In genomic region chr11:107865128-107865527, GRCm38 (mm10) we compare ENCODE assay signal across 8 mouse cellular contexts. TPM values are rescaled to one million over a fixed set of nuclear protein-coding genes. Genes with fewer than 3 reads are reported as not detected.
DNase-seq lines count a peak whose midpoint lies in the region; ATAC-seq and TF ChIP-seq lines count a peak whose summit lies in the region.

No protein-coding gene starts in this region.

- no peak for TF ChIP-seq POLR2A in heart, adult 2 months (IDR thresholded peaks at IDR 0.05; ENCODE audit: insufficient read depth, low read depth, low read length)
- TF ChIP-seq POLR2A in spleen, adult 2 months (IDR thresholded peaks at IDR 0.05; ENCODE audit: low read depth, low read length): no peak

- peak; percentile 80 for DNase-seq in ES-E14 (ENCODE audit: low read depth, low spot score)
- DNase-seq in adrenal gland, adult 18-20 months (ENCODE audit: low spot score in 2 of 2): peak; percentile 63 to 69
- peak; percentile 69 for DNase-seq in embryo, embryonic 10 days (ENCODE audit: low spot score)
- DNase-seq in heart, adult 2 months: peak; percentile 33 to 69
- peak; percentile 83 for DNase-seq in layer of hippocampus, adult 9-10 months (ENCODE audit: low spot score)
- peak; percentile 78 for DNase-seq in lung, postnatal 36 days
- DNase-seq in spleen, adult 2 months (ENCODE audit: low read depth in 1 of 2, low spot score in 2 of 2): peak in 1 of 2 experiments; percentile 28

- no peaks in the 10 kb centered on the region for H3K79me2 ChIP-seq in heart, adult 2 months (replicated peaks; ENCODE audit: control insufficient read depth, insufficient read depth, low read length)

- ATAC-seq in inflammation-experienced regulatory T-cells, adult 6 months: no peak

- in situ Hi-C loops in ES-E14 (cut with MboI; ENCODE audit: low sequenced_read_pairs in 2 of 2, unreplicated experiment in 2 of 2): loop anchor here in 1 of 2 experiments (25.0 kb wide), 1 partner anchor 522 kb away; no protein-coding TSS in a partner anchor

- H3K36me3 ChIP-seq in ES-E14 (ENCODE audit: control insufficient read depth, insufficient read depth, low read length, poor library complexity, severe bottlenecking): no peaks in the 10 kb centered on the region
- no peaks in the 10 kb centered on the region for H3K36me3 ChIP-seq in heart, adult 2 months (ENCODE audit: control insufficient read depth, insufficient read depth, low read length)
- H3K36me3 ChIP-seq in spleen, adult 2 months (ENCODE audit: control insufficient read depth, insufficient read depth, low read length): no peaks in the 10 kb centered on the region

- no peaks in the 10 kb centered on the region; the same call in 1 of the 2 replicates for H3K27me3 ChIP-seq in heart, adult 2 months (ENCODE audit: control insufficient read depth, insufficient read depth, low read length)
- no peaks in the 10 kb centered on the region for H3K27me3 ChIP-seq in spleen, adult 2 months (ENCODE audit: control insufficient read depth, insufficient read depth, low read length)

- intact Hi-C loops in heart, adult 2 months (cut with DNase I): loop anchor here (10.0 kb wide), 1 partner anchor 510 kb away; no protein-coding TSS in a partner anchor

- peaks cover 0 to 2% of the 10 kb centered on the region in 2 experiments; a peak in 1 of 4 replicates for H3K4me1 ChIP-seq in ES-E14 (ENCODE audit: control insufficient read depth in 2 of 2, insufficient read depth in 2 of 2, low read length in 2 of 2, poor library complexity in 1 of 2)
- no peaks in the 10 kb centered on the region for H3K4me1 ChIP-seq in heart, adult 2 months (ENCODE audit: control insufficient read depth, insufficient read depth, low read length)
- H3K4me1 ChIP-seq in spleen, adult 2 months (ENCODE audit: control insufficient read depth, insufficient read depth, insufficient read length): no peaks in the 10 kb centered on the region

- H3K4me3 ChIP-seq in ES-E14 (ENCODE audit: insufficient read depth in 1 of 2, low read depth in 1 of 2, low read length in 2 of 2, poor library complexity in 1 of 2, severe bottlenecking in 1 of 2): no peak overlapping the region
- H3K4me3 ChIP-seq in heart, adult 2 months: no peak overlapping the region
- H3K4me3 ChIP-seq in spleen, adult 2 months (ENCODE audit: extremely low read depth, insufficient read depth, insufficient read length): no peak overlapping the region

- 8% methylated on average over 7 of the region's 7 CpGs for WGBS in heart, adult 2 months
- WGBS in spleen, adult 2 months: 9% methylated on average over 7 of the region's 7 CpGs

- no peak overlapping the region for H3K27ac ChIP-seq in ES-E14 (ENCODE audit: insufficient read depth, low read depth, low read length, poor library complexity, severe bottlenecking)
- no peak overlapping the region for H3K27ac ChIP-seq in heart, adult 2 months
- no peak overlapping the region for H3K27ac ChIP-seq in spleen, adult 2 months (ENCODE audit: insufficient read depth, low read length)

- no peaks in the 10 kb centered on the region for H3K9me3 ChIP-seq in ES-E14 (ENCODE audit: control insufficient read depth, insufficient read depth, low read depth, low read length)

- peak; percentile 82 for TF ChIP-seq CTCF in heart, adult 2 months (IDR thresholded peaks at IDR 0.05)
- TF ChIP-seq CTCF in spleen, adult 2 months (IDR thresholded peaks at IDR 0.05; ENCODE audit: extremely low read depth, insufficient read depth, insufficient read length, insufficient replicate concordance): peak; percentile 39; the same call in 1 of the 2 replicates

- H3K9ac ChIP-seq in ES-E14 (ENCODE audit: insufficient read depth, low read depth, low read length, poor library complexity, severe bottlenecking): no peak overlapping the region
- no peak overlapping the region for H3K9ac ChIP-seq in heart, adult 2 months (ENCODE audit: low read depth, low read length)

- TF ChIP-seq EP300 in heart, adult 2 months (IDR thresholded peaks at IDR 0.05; ENCODE audit: insufficient read depth, low read depth, low read length): no peak

TF ChIP-seq in ES-E14, 5 proteins besides CTCF, POLR2A, EP300 and RAD21:
- TF ChIP-seq CHD2 (IDR thresholded peaks at IDR 0.05; ENCODE audit: low read depth, low read length) (no peak), ZC3H11A (IDR thresholded peaks at IDR 0.05; ENCODE audit: borderline replicate concordance, low read depth, low read length) (no peak), ZNF384 (IDR thresholded peaks at IDR 0.05; ENCODE audit: low read depth, low read length) (no peak), HCFC1 (IDR thresholded peaks at IDR 0.05; ENCODE audit: borderline replicate concordance, insufficient read depth, low read length) (no peak), MAFK (IDR thresholded peaks at IDR 0.05; ENCODE audit: insufficient read depth, low read depth, low read length) (no peak)
TF ChIP-seq in ES-E14: peak in this region for 0.

RNA-seq across cellular contexts. Expression of gene Cacng5, which starts 49.7 kb away (rescaled TPM):
- 0.40 and 0.63 TPM in 2 replicates for total RNA-seq in ES-E14 (2012; rRNA removed)
- under 1 TPM in 1 of 2 experiments, not detected in 1; 0.10 TPM for total RNA-seq in adrenal gland, adult 18-20 months (2021)
- not detected for total RNA-seq in heart, adult 2 months (2021)
- 0.03 and 0.06 TPM in 2 replicates for polyA plus RNA-seq in heart, adult 2 months (2012; rRNA removed)
- polyA plus RNA-seq in spleen, adult 2 months (2012; rRNA removed): not detected in 2 replicates
- polyA plus RNA-seq in inflammation-experienced regulatory T-cells, adult 6 months (2017; shearing (Covaris generic)): not detected
